Mouse (Mus musculus): ENCODE results near the gene Gm9602.
"Not testable (repeated sequence)": the region's sequence is repeated elsewhere in the genome, so short reads cannot be mapped to it uniquely, and the experiment has no call there.

Gene Gm9602
- long read RNA-seq, experiment 1, result 0 reads
- long read RNA-seq, experiment 2, result 0 reads

DNA sequence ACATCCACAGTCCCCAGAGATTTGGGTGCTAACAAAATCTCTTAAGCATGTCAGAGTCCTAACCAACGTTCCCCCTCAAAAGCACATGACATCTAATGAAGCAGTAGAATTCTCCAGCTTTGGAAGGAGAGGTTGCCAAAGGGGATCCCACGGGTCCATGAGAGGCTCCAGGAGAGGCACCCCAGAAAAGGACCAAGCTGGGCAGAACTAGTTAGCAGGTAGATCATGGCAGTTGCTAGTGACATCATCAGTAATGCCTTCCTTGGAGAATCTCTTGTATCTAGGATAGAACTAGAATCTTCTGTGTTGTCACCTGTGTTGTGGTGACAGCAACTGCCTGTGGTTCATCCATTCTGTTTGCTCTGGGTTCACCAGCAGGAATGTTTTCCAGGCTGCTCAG lies at the start of gene Gm9602:
Gene Gm9602, plus strand, starts transcription at position 301 of the 400 bp plus-strand sequence.
- intact Hi-C loops (cut with DNase I), result not testable (repeated sequence)

DNA sequence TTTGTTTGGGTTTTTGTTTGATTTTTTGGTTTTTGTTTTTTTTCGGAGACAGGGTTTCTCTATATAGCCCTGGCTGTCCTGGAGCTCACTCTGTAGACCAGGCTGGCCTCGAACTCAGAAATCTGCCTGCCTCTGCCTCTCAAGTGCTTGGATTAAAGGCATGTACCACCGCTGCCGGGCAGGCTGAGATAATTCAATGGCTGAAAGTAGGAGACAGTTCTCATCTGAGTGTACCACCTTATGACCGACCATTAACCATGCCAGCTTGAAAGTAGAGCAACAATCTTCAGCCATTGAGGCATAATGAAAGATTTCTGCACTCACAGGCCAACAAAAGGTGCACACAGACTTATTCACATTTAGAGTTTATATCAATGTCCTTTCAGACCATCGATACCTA lies 30.3 kb downstream of the Gm9602 start:
- intact Hi-C loops (cut with DNase I), result not testable (repeated sequence)

- intact Hi-C loops (cut with DNase I), result not testable (repeated sequence)
Measured at GRCm38 (mm10) chr14:4821950-4822349, 45.8 kb downstream of the Gm9602 start.

Measured in adrenal gland (tissue).